Mouse (Mus musculus) liver, adult 2 months (tissue): ENCODE results near the gene Nsun7. TPM values are rescaled to one million over a fixed set of nuclear protein-coding genes. Genes with fewer than 3 reads are reported as not detected.

Experiments
- DNase-seq: peaks from one replicate; pipeline ENCODE4 v3.0.0-alpha.2; 2011; ENCODE audit warnings: low read depth, low spot score; ENCODE audit errors: extremely low read depth
- H3K27ac ChIP-seq: fragments of 200-500 bp; replicated peaks from 2 replicates; pipeline ENCODE4 v1.5.1; 2012; ENCODE audit warnings: low read depth, mild to moderate bottlenecking, control low read depth, inconsistent platforms, low read length; ENCODE audit not compliant: insufficient read depth
- H3K27me3 ChIP-seq: fragments of 200-500 bp; 2 replicates; pipeline ENCODE4 v1.6.1; 2012; ENCODE audit warnings: mild to moderate bottlenecking, moderate library complexity, low read length, inconsistent platforms; ENCODE audit not compliant: control insufficient read depth, insufficient read depth
- H3K36me3 ChIP-seq: fragments of 200-500 bp; 2 replicates; pipeline ENCODE4 v1.6.1; 2012; ENCODE audit warnings: low read length, inconsistent platforms; ENCODE audit not compliant: control insufficient read depth, insufficient read depth
- H3K4me1 ChIP-seq: fragments of 200-500 bp; 2 replicates; pipeline ENCODE4 v1.6.1; 2011; ENCODE audit warnings: low read length; ENCODE audit not compliant: control insufficient read depth, insufficient read depth
- H3K4me3 ChIP-seq: fragments of 200-500 bp; 2 replicates; pipeline ENCODE4 v1.5.1; 2011; ENCODE audit warnings: low read depth, mild to moderate bottlenecking, control low read depth, low read length, moderate library complexity; ENCODE audit not compliant: insufficient read depth
- H3K79me2 ChIP-seq: fragments of 200-500 bp; 2 replicates; pipeline ENCODE4 v1.6.1; 2012; ENCODE audit warnings: inconsistent platforms, mild to moderate bottlenecking, low read length, moderate library complexity; ENCODE audit not compliant: control insufficient read depth, insufficient read depth
- H3K9ac ChIP-seq: fragments of 200-500 bp; 2 replicates; pipeline ENCODE4 v1.6.1; 2012; ENCODE audit warnings: low read depth, mild to moderate bottlenecking, control low read depth, inconsistent platforms, low read length
- CTCF ChIP-seq: fragments of 200-500 bp; IDR thresholded peaks from 2 replicates; pipeline ENCODE4 v1.5.1; 2011; ENCODE audit warnings: low read depth, low read length, control low read depth
- POLR2A ChIP-seq: fragments of 200-500 bp; IDR thresholded peaks from 2 replicates; pipeline ENCODE4 v1.6.1; 2011; ENCODE audit warnings: low read length, control low read depth; ENCODE audit not compliant: insufficient read depth; ENCODE audit errors: extremely low read depth
- WGBS: fragments of 180-500 bp; shearing (Covaris S2); methylation state at CpG from one replicate; pipeline ENCODE4 v1.1.7; 2018; 5-methylcytosine and 5-hydroxymethylcytosine counted together
- polyA plus RNA-seq: library from polyadenylated mRNA; depleted of rRNA; stranded (reverse); fragments of >200 nt; gene quantifications from 2 replicates; pipeline ENCODE4 v1.2.3, GENCODE M21; 2012
- total RNA-seq: library from RNA; depleted of rRNA; stranded (reverse); fragments of >200 nt; gene quantifications from 2 replicates; pipeline ENCODE4 v1.2.3, GENCODE M21; 2014

Nsun7 gene
- total and polyA plus RNA-seq, 2 experiments: 0.05 to 0.37 TPM

DNA sequence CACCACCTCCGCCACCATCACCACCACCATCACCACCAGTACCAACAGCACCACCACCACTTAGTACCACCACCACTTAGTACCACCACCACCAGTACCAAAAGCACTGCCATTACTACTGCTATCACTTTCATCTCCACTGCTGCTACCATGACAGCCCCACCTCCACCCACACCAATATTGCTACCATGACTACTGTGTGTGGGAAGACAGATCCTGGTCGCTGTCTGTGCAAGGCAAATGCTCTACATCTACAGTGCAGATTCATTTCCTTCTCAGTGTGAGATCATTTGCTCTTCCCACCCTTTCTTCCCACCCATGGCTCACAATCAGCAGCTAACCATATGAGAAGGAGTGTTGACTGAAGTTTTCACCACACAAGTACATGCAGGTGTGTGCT lies 43.2 kb downstream of the Nsun7 start:
- DNase-seq: no peak
- Histone ChIP-seq H3K27ac (no peak overlapping the region), H3K9ac (no peak overlapping the region), H3K36me3 (peaks cover 13% of the 10 kb centered on the region; the same call in 1 of the 2 replicates), H3K4me3 (no peak overlapping the region), H3K79me2 (no peaks in the 10 kb centered on the region), H3K4me1 (no peaks in the 10 kb centered on the region), H3K27me3 (no peaks in the 10 kb centered on the region)
- TF ChIP-seq POLR2A (no peak), CTCF (no peak)
- 93% methylated on average over 2 of the region's 2 CpGs for WGBS

DNA sequence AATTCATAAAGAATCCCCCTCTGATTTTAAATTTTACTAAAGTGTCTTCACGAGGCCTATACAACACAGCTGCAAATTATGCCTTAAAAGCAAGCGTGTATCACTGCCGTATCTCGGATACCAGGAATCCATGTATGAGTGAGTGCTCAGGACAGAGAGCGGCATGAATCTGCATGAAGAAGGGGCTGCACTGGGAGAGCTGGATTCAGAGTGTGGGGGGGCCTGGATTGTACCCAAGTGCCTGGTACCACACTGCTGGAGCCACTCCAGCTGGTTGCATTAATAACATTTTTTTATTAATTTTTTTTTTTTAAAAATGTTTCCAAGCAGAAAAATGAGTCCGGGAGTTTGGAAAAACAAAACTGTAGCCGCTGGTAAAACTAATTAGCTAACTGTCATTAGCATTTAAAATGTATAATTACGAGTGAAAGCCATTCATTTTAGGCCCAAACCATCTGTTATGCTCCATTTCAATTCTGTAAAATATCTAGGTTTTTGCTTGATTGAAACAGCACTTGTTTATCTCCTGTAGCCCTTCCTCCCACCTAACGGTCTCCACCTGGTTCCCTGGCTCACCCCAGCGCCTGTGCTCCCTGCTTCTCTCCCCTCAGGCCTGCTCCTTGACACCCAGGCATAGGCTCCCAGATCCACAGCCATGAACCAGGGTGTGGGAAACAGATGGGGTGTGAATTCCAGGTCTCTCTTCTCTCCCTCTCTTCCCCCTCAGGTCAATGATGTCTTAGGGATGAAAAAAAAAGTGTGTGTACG lies 44.8 kb downstream of the Nsun7 start:
- no peak overlapping the region for H3K9ac ChIP-seq
- no peaks in the 10 kb centered on the region for H3K4me1 ChIP-seq
- peaks cover 13% of the 10 kb centered on the region; the same call in 1 of the 2 replicates for H3K36me3 ChIP-seq
- H3K27me3 ChIP-seq: no peaks in the 10 kb centered on the region
- TF ChIP-seq CTCF: no peak
- no peak for TF ChIP-seq POLR2A
- WGBS: 96% methylated on average over 11 of the region's 11 CpGs
- H3K4me3 ChIP-seq: no peak overlapping the region
- H3K79me2 ChIP-seq: no peaks in the 10 kb centered on the region
- DNase-seq: no peak
- no peak overlapping the region for H3K27ac ChIP-seq

DNA sequence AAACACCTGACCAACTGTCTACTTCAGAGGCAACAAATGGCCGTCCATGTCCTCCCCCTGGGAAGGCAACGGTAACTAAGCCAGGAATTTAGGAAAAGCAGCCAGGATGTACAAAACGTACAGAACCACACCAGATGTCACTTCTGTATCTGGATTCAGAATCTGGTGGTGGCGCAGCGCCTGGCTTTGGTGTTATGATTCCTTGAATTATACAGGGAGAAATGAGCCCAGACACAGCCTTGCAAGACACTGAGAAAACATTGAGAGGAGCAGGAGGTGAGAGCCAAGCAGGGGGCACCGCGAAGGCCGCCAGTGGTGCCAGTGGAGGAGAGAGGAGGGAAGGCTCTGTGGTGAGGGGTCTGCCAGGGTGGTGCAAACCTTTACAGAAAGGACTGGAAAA lies 45.8 kb downstream of the Nsun7 start:
- H3K4me1 ChIP-seq: no peaks in the 10 kb centered on the region
- WGBS: 95% methylated on average over 8 of the region's 8 CpGs
- TF ChIP-seq CTCF (no peak), POLR2A (no peak)
- H3K27ac ChIP-seq: no peak overlapping the region
- no peak for DNase-seq
- no peak overlapping the region for H3K9ac ChIP-seq
- peaks cover 13% of the 10 kb centered on the region; the same call in 1 of the 2 replicates for H3K36me3 ChIP-seq
- no peaks in the 10 kb centered on the region for H3K79me2 ChIP-seq
- no peaks in the 10 kb centered on the region for H3K27me3 ChIP-seq
- H3K4me3 ChIP-seq: no peak overlapping the region

GRCm38 (mm10) chr5:66310328-66310727 lies 50.6 kb downstream of the Nsun7 start:
- no peak overlapping the region for H3K27ac ChIP-seq
- DNase-seq: no peak
- no peaks in the 10 kb centered on the region for H3K27me3 ChIP-seq
- no peak overlapping the region for H3K9ac ChIP-seq
- no peak overlapping the region for H3K4me3 ChIP-seq
- no peaks in the 10 kb centered on the region for H3K4me1 ChIP-seq
- no peak for TF ChIP-seq CTCF
- TF ChIP-seq POLR2A: no peak
- H3K36me3 ChIP-seq: peaks cover 5% of the 10 kb centered on the region; the same call in 1 of the 2 replicates
- WGBS: 76% methylated on average over 9 of the region's 9 CpGs
- H3K79me2 ChIP-seq: no peaks in the 10 kb centered on the region

DNA sequence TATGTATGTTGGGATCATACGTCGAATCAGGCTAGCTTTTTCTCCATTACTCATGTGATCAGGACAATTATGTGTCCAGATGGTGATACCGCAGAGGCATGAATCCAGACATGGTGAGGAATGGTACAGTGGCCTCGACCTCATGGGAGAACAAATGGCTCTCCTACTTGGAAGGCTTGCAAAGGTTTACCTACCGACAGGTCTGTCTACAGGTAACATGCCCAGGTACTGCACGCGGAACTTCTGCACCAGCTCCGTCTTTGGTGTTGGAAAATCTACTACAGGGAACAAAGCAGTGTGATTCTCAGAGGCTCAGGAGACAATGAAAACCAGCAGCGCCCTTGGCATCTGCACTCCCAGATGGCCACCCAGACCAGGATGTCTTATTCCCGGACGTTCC lies 51.1 kb downstream of the Nsun7 start:
- Histone ChIP-seq H3K36me3 (peaks cover 5% of the 10 kb centered on the region; the same call in 1 of the 2 replicates), H3K9ac (no peak overlapping the region), H3K4me3 (no peak overlapping the region), H3K4me1 (no peaks in the 10 kb centered on the region), H3K27me3 (no peaks in the 10 kb centered on the region), H3K27ac (no peak overlapping the region), H3K79me2 (no peaks in the 10 kb centered on the region)
- TF ChIP-seq POLR2A (no peak), CTCF (no peak)
- WGBS: 98% methylated on average over 11 of the region's 11 CpGs
- DNase-seq: no peak

DNA sequence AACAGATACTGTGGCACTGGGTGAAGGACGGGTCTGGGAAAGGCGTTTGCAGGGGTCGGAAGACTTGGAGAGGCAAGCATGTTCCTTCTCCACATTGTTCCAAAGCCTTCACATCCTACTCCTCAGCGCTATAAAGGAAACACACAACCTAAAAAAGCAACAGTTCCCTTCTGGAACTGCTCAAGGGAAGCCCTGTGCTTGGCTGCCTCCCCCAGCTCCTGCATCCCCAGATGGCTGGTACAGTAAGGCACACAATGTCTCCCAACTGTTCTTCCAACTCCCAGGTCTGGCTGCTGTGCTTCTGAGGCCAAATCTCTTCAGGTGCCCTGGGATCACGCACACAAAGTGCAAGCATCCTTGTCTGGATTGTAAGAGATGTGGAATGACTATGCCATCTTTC lies 56.1 kb downstream of the Nsun7 start:
- Histone ChIP-seq H3K4me1 (no peaks in the 10 kb centered on the region), H3K27me3 (no peaks in the 10 kb centered on the region), H3K79me2 (0 out of 2 replicates have a peak, but pooled peaks cover 3% of the 10 kb centered on the region), H3K9ac (no peak overlapping the region), H3K36me3 (no peaks in the 10 kb centered on the region; the same call in 1 of the 2 replicates), H3K27ac (no peak overlapping the region), H3K4me3 (no peak overlapping the region)
- TF ChIP-seq POLR2A: no peak
- no peak for TF ChIP-seq CTCF
- no peak for DNase-seq
- WGBS: 94% methylated on average over 5 of the region's 5 CpGs
